Mouse (Mus musculus) ovary, postnatal 14 days (tissue): ENCODE results near the gene Lrrc41.
A peak's percentile ranks its signal among the peaks of the same experiment; 100 is the strongest.

Experiments used
- DNase-seq: peaks from one replicate; pipeline ENCODE4 v3.0.0; 2022; ENCODE audit warnings: low spot score

The Lrrc41 gene

GRCm38 (mm10) chr4:116077240-116078095 is 2.4 kb downstream of the Lrrc41 start:
- DNase-seq, result no peak

- DNase-seq, result no peak
These were observed 13.6 kb downstream of the Lrrc41 start for GRCm38 (mm10) chr4:116088510-116089249.

DNA sequence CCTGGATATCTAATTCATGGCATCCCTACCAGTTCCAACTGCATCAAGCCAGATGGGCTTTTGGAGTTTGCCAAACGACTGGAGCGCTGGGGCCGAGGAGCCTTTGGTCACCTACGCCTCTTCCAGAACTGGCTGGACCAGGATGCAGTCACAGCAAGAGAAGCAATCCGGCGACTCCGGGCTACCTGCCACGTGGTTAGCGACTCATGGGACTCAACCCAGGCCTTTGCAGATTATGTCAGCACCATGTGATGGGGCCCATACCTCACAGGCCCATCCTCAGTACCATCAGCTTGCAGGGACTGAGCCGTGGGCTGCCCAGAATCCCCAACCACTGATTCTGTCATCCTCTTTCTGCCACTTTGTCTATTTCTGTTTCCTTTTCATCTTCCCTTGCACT is 21.2 kb downstream of the Lrrc41 start:
- no peak for DNase-seq

DNA sequence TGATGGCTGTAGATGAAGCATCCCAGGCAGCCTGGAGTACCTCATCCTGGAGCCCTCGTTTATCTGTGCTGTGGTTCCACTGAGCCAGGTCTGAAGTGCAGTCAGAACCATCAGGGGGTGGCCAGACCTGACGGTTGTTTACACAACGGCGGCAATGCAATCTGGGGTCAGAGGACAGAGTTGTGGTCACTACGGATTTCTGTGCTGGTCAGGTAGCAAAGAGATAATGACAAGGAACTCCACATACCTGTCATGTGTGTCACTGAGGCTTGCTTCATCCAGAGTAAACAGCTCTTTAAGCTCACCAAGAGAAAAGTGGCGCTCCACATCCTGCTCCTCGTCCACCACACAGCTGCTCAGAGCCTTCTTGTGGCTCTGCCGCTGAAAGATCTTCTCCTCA is 22.1 kb downstream of the Lrrc41 start:
- no peak for DNase-seq

DNA sequence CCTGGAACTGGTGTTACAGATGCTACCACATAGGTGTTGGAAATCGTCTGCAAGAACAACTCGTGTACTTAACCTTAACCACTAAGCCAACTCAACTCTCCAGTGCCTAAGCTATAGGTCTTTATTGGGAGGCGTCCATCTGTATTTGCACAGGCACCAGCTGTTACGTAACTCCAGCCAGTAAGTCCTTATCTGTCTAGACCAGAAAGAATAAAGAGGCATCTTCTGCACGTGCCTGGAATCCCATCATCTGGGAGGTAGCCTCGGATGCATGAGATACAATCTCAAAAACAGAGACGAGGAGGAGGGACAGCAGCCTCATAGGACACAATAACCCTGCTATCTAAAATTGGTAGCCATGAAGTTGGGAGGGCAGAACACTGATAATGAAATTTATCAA is 25.9 kb downstream of the Lrrc41 start:
- DNase-seq, result no peak

DNA sequence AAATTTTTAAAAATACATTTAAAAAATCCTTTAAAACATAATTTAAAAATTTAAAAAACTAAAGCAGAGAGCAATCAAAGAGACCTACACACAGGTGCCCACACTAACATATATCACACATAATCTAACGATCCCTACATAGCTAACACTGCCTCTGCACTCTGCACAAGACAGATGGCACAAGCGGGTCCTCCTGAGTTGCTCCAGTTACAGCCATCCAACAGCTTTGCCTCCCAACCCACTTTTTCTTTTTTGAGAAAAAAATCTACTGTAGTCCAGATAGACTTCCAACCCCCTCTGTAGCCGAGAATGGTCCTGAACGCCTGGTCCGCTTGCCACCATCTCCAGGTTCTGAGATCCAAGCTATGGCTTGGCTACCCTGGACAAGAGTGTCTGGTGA is 30.2 kb downstream of the Lrrc41 start:
- no peak for DNase-seq

- no peak for DNase-seq
These were observed 35.6 kb downstream of the Lrrc41 start for GRCm38 (mm10) chr4:116110695-116111094.

DNA sequence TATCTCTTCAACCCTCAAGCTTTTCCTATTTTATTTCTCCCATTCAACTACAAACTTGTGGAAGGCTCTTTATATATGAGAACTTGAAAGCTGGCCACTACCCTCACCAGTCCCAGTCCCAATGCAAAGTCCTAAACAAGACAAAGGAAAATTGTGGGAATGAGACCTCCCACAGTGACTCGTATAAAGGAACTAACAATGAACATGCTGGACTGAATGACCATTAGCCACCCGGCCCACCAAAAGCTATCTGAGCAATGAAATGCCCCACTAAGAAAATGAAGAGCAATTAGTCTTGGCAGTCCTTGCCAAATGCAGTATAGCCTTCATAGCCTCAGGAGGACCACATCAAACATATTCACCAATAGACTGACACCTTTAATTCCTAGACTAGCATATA is 36.4 kb downstream of the Lrrc41 start:
- no peak for DNase-seq

GRCm38 (mm10) chr4:116122762-116123161 is 47.7 kb downstream of the Lrrc41 start:
- DNase-seq, result no peak

DNA sequence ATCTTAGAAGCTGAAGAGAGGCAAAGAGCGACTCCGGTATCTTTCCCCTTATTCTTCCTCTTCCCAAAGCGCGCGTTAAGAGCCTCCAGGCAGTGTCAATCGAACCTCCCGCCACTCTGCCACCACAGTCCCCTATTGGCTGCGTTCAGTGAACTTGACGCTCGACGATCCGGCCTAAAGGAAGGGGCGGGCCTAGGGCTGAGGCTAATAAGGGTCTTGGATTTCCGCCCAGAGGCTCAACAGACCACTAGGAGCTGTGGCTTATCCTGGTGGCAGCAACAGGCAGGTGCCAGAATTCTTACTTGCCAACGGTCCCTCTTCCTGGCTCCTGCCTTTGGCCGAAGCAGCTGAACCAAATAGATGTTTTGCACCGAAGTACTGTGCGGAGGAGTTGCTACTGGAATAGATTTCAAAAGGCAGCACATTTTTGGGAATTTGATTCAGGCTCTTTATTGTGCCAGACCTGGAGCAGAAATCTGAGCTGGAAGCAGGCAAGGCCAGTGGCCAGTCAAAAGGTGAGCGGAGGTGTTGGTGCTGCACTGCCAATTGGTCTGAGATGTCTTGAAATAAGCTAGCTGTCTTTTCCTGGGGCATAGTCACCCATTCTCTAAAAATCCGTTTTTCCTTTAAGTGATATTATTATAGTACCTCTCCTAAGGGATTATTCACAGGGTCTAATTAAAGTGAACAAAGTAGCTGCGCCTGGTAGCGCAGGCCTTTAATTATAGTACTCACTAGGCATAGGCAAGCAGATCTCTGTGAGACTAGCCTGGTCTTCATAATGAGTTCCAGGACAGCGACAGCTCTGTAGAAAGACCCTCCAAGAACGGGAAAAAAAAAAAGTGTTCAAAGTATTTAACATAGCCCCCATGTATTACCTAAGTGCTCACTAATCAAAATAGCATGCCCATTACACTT is 48.8 kb downstream of the Lrrc41 start, which contains the start of the genes Rad54l and Pomgnt1:
Rad54l (minus strand) TSS at position 89 of the 918 bp plus-strand sequence.
Pomgnt1 (plus strand) TSS at position 239 of the 918 bp plus-strand sequence.
- peak; percentile 62 for DNase-seq

GRCm38 (mm10) chr4:116125803-116126386 is 50.8 kb downstream of the Lrrc41 start:
- DNase-seq, result no peak

DNA sequence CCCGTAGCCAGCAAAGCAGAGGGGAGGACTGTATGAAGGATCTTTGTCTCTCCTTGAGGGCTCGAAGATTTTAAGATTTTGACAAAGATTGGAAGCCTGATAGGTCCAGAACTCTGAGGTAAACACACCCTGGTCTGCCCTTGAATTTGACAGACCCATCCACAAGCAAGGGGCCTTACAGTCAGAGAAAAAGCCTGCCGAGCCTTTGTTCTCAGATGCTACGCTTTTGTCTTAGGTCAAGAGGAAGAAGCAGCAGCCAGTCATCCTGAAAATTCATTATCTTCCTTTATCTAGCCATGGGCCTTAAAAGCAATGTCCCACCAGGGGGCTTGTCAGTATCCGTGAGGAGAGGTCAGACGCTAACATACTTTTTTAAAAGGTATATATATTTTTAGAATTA is 52.9 kb downstream of the Lrrc41 start:
- no peak for DNase-seq

GRCm38 (mm10) chr4:116133126-116133525 is 58.1 kb downstream of the Lrrc41 start:
- DNase-seq, result no peak

DNA sequence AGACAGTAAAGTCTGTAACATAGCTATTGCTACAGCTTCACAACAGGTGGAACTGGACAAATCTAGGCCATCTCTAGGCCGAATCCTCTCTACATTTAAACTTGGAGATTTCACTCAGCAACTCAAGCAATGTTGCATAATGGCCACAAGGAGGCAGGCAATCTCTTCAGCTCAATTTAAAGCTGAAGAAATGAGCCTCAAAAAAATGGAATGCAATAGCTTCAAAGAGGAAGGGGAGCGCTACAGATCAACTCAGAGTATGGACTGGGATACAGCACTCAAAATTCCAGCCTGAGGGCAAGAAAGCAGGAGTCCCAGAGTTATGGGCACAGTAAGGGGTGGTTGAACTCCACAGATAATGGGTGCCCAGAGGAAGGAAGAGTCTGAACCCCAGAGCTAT is 59.9 kb downstream of the Lrrc41 start:
- no peak for DNase-seq

DNA sequence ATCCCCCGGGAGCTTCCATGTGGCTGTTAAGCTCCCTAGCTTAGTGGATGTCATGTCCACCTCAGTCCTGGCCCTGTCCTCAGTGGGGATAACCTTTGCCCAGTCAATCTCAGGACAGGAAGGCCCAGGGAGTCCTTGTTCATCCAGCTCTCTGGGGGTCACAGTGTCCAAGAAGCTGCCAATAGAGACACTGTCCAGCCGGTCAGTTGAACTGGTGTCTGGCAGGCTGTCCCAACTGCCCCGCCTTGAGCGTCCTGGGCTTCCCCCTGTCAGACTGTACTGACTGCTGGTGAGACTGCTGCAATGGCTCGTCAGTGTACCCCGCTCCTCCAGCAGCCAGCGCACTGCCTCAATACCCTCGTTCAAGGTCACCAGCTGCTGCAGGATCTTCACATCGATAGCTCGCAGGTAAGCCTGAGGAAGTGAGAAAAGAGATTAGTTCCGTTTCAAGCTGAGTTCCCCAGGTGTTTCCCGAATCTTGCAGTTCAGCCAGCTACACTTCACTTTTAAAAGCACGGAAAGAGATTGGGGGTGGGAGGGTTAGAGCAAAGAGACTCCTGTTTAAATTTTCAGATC is 62.4 kb downstream of the Lrrc41 start:
- DNase-seq, result no peak

- DNase-seq, result no peak
These were observed 65.9 kb downstream of the Lrrc41 start for GRCm38 (mm10) chr4:116140801-116141574.

DNA sequence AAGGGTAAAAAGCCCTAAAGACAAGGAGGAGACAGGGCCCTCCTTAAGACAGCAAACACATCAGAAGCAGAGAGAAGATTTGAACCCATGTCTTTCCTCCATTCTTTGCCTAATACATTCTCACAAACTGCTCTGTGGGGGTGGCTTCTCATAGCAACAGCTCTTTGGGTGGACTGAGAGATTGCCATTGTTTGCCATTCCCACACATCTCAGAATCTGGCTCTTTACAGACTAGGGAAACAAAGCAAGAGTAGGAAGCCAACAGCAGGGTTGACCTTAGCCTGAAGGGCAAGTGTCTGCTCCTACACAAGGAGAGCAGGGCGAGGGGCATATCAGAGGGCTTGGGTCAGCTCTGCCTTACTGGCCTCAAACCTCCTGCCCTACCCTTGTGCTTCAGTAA is 66.7 kb downstream of the Lrrc41 start:
- no peak for DNase-seq

DNA sequence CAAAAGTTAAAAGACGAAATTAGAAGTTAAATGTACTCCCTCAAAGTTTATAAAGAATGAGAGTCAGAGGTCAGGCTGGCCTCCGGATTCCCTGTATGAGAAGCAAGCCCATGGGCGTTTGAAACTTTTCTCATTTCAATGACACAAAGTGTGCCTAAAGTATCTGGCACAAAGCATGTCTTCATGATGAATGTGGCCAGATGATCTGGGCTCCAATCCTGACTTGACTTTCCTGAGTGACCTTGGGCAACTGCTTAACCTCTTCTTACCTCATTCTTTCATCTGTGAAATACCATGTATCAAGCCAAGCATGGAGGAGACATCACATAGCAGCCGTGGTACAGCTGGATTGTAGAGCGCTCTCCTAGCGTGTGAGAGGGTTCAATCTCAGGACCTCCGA is 67.2 kb downstream of the Lrrc41 start:
- no peak for DNase-seq

- DNase-seq, result no peak
These were observed 68.3 kb downstream of the Lrrc41 start for GRCm38 (mm10) chr4:116143317-116143811.
